Mouse (Mus musculus): ENCODE data around the gene Plppr4.

Gene Plppr4

DNA sequence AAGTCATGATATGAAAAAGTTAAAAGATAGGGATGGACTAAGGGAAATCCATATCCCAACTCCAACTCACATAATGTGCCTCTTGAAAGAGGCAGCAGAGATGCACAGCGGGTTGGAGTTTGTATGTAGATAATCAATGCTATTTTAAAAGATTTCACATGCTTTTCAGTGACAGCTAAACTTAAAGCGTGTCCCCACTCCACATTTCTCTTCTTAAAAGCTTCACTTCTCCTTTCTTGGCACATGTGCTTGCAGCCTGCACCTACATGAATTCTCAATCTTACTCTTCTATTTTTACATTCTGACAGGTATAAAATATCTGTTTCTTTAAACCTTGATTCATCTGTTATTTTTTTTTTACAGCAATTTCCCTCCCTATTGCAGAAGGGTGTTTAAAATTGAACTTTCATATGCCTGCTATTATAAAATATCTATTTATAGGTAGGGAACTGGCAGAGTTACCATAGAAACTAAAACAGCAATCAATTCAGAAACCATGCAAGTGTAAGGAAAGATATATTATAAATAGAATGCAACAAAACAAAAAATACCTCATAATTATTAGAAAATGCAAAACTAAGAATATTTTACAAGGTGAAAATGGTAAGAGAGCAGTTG is 66.3 kb downstream of the Plppr4 start:
- no peak for DNase-seq (ENCODE audit: low read depth)
